Mouse (Mus musculus) limb, embryonic 11.5 days (tissue): ENCODE measurements at regions not wholly inside any gene's neighbourhood (a gene's known extent, or its start where the extent isn't known, plus 50 kb on each side); places are given as distances from the start of the nearest gene placed in this dataset.

Experiments
- ATAC-seq: fragments of 200-750 bp; cut with Nextera tagmentation; 2 replicates; pipeline ENCODE4 v1.8.0; 2017; ENCODE audit warnings: low read depth; ENCODE audit not compliant: insufficient number of reproducible peaks, low FRiP score, low TSS enrichment
- DNase-seq: peaks from one replicate; pipeline ENCODE4 v3.0.0-alpha.2; 2015; ENCODE audit warnings: low spot score
- H3K27ac ChIP-seq: fragments of 300-500 bp; sonication (generic); replicated peaks from 2 replicates; pipeline ENCODE4 v1.5.1; 2014; ENCODE audit warnings: low read depth, mild to moderate bottlenecking, low read length
- H3K27me3 ChIP-seq: fragments of 300-500 bp; sonication (generic); 2 replicates; pipeline ENCODE4 v1.6.1; 2014; ENCODE audit warnings: mild to moderate bottlenecking, low read length, mixed read lengths; ENCODE audit not compliant: control insufficient read depth, insufficient read depth
- H3K36me3 ChIP-seq: fragments of 300-500 bp; sonication (generic); 2 replicates; pipeline ENCODE4 v1.6.1; 2014; ENCODE audit warnings: mild to moderate bottlenecking, low read length, moderate library complexity, mixed read lengths; ENCODE audit not compliant: control insufficient read depth, insufficient read depth
- H3K4me1 ChIP-seq: fragments of 300-500 bp; sonication (generic); 2 replicates; pipeline ENCODE4 v1.6.1; 2014; ENCODE audit warnings: low read length, mixed read lengths; ENCODE audit not compliant: control insufficient read depth, insufficient read depth
- H3K4me2 ChIP-seq: fragments of 300-500 bp; sonication (generic); 2 replicates; pipeline ENCODE4 v1.6.1; 2014; ENCODE audit warnings: low read depth, mild to moderate bottlenecking, moderate library complexity; ENCODE audit not compliant: severe bottlenecking
- H3K4me3 ChIP-seq: fragments of 300-500 bp; sonication (generic); 2 replicates; pipeline ENCODE4 v1.5.1; 2014; ENCODE audit warnings: low read depth, low read length
- H3K9ac ChIP-seq: fragments of 300-500 bp; sonication (generic); 2 replicates; pipeline ENCODE4 v1.6.1; 2014; ENCODE audit warnings: mild to moderate bottlenecking, low read length
- H3K9me3 ChIP-seq: fragments of 300-500 bp; sonication (generic); 2 replicates; pipeline ENCODE4 v1.6.1; 2016; ENCODE audit warnings: low read length; ENCODE audit not compliant: control insufficient read depth
- WGBS: fragments of 180-500 bp; shearing (Covaris S2); extraction: QIAGEN DNeasy Blood & Tissue Kit; methylation state at CpG from one replicate; pipeline ENCODE4 v1.1.7; 2014; 5-methylcytosine and 5-hydroxymethylcytosine counted together

- Histone ChIP-seq H3K4me1 (0 out of 2 replicates have a peak, but pooled peaks cover 4% of the 10 kb centered on the region), H3K27ac (peak overlapping the region; percentile 48; the same call in 1 of the 2 replicates), H3K9ac (no peak overlapping the region), H3K4me3 (no peak overlapping the region), H3K9me3 (no peaks in the 10 kb centered on the region), H3K4me2 (no peak overlapping the region), H3K36me3 (no peaks in the 10 kb centered on the region), H3K27me3 (no peaks in the 10 kb centered on the region)
- 39% methylated on average over 14 of the region's 14 CpGs for WGBS
- ATAC-seq, result peak; percentile 86; the same call in 1 of the 2 replicates
- DNase-seq, result peak; percentile 58
These were observed 246.6 kb upstream of the Nr2f1 start for GRCm38 (mm10) chr13:78445891-78446725.

- Histone ChIP-seq H3K27me3 (no peaks in the 10 kb centered on the region), H3K9me3 (no peaks in the 10 kb centered on the region), H3K4me2 (no peak overlapping the region), H3K4me3 (no peak overlapping the region), H3K4me1 (0 out of 2 replicates have a peak, but pooled peaks cover 4% of the 10 kb centered on the region), H3K27ac (no peak overlapping the region), H3K9ac (no peak overlapping the region), H3K36me3 (no peaks in the 10 kb centered on the region)
- DNase-seq (no peak), ATAC-seq (no peak)
- WGBS, result 84% methylated on average over 8 of the region's 8 CpGs
These were observed 245.3 kb upstream of the Nr2f1 start for GRCm38 (mm10) chr13:78444691-78445349.

GRCm38 (mm10) chr13:78428469-78428868 is 228.9 kb upstream of the Nr2f1 start:
- no peaks in the 10 kb centered on the region for H3K9me3 ChIP-seq
- ATAC-seq (no peak), DNase-seq (no peak)
- H3K36me3 ChIP-seq, result no peaks in the 10 kb centered on the region
- no peak overlapping the region for H3K4me3 ChIP-seq
- 73% methylated on average over 4 of the region's 4 CpGs for WGBS
- peaks cover 8% of the 10 kb centered on the region; the same call in 1 of the 2 replicates for H3K4me1 ChIP-seq
- H3K27me3 ChIP-seq, result no peaks in the 10 kb centered on the region
- H3K9ac ChIP-seq, result no peak overlapping the region
- no peak overlapping the region for H3K27ac ChIP-seq
- H3K4me2 ChIP-seq, result no peak overlapping the region

GRCm38 (mm10) chr13:78428084-78428445 is 228.5 kb upstream of the Nr2f1 start:
- WGBS, result 9% methylated on average over 9 of the region's 9 CpGs
- Histone ChIP-seq H3K36me3 (no peaks in the 10 kb centered on the region), H3K27ac (no peak overlapping the region), H3K4me3 (peak overlapping the region; percentile 16; the same call in 1 of the 2 replicates), H3K27me3 (no peaks in the 10 kb centered on the region), H3K4me2 (peak overlapping the region; percentile 37; the same call in 1 of the 2 replicates), H3K4me1 (peaks cover 8% of the 10 kb centered on the region; the same call in 1 of the 2 replicates), H3K9ac (0 out of 2 replicates have a peak overlapping the region, but pooled peaks have one; percentile 7), H3K9me3 (no peaks in the 10 kb centered on the region)
- DNase-seq, result no peak
- ATAC-seq, result no peak

- DNase-seq (peak; percentile 55), ATAC-seq (0 out of 2 replicates have a peak, but pooled peaks have one; percentile 44)
- Histone ChIP-seq H3K9ac (0 out of 2 replicates have a peak overlapping the region, but pooled peaks have one; percentile 7), H3K9me3 (no peaks in the 10 kb centered on the region), H3K27ac (no peak overlapping the region), H3K4me1 (peaks cover 8% of the 10 kb centered on the region; the same call in 1 of the 2 replicates), H3K4me2 (peak overlapping the region; percentile 37; the same call in 1 of the 2 replicates), H3K27me3 (no peaks in the 10 kb centered on the region), H3K36me3 (no peaks in the 10 kb centered on the region), H3K4me3 (peak overlapping the region; percentile 16)
- WGBS, result 10% methylated on average over 24 of the region's 24 CpGs
These were observed 227.9 kb upstream of the Nr2f1 start for GRCm38 (mm10) chr13:78427141-78428083.

GRCm38 (mm10) chr13:78426306-78426921 is 226.9 kb upstream of the Nr2f1 start:
- H3K27ac ChIP-seq, result no peak overlapping the region
- no peaks in the 10 kb centered on the region for H3K9me3 ChIP-seq
- no peak overlapping the region for H3K9ac ChIP-seq
- 33% methylated on average over 8 of the region's 8 CpGs for WGBS
- ATAC-seq (no peak), DNase-seq (peak; percentile 27)
- H3K27me3 ChIP-seq, result no peaks in the 10 kb centered on the region
- no peaks in the 10 kb centered on the region for H3K36me3 ChIP-seq
- no peak overlapping the region for H3K4me3 ChIP-seq
- H3K4me1 ChIP-seq, result peaks cover 8% of the 10 kb centered on the region; the same call in 1 of the 2 replicates
- no peak overlapping the region for H3K4me2 ChIP-seq

GRCm38 (mm10) chr13:78405071-78405470 is 205.5 kb upstream of the Nr2f1 start:
- DNase-seq, result no peak

More at GRCm38 (mm10) chr13:78405071-78405470, 205.5 kb upstream of the Nr2f1 start:
- ATAC-seq, result no peak
- Histone ChIP-seq H3K9ac (no peak overlapping the region), H3K4me1 (no peaks in the 10 kb centered on the region), H3K9me3 (no peaks in the 10 kb centered on the region), H3K27me3 (no peaks in the 10 kb centered on the region), H3K4me2 (no peak overlapping the region), H3K36me3 (no peaks in the 10 kb centered on the region), H3K4me3 (no peak overlapping the region), H3K27ac (no peak overlapping the region)
- 69% methylated on average over 3 of the region's 3 CpGs for WGBS
